Mouse (Mus musculus): Measurements from ENCODE around the gene Ttc30a2. TPM values are rescaled to one million over a fixed set of nuclear protein-coding genes. Genes with fewer than 3 reads are reported as not detected.
"Not testable (repeated sequence)": the region's sequence is repeated elsewhere in the genome, so short reads cannot be mapped to it uniquely, and the experiment has no call there.

Gene Ttc30a2
- polyA plus RNA-seq, 1 experiment: not detected

DNA sequence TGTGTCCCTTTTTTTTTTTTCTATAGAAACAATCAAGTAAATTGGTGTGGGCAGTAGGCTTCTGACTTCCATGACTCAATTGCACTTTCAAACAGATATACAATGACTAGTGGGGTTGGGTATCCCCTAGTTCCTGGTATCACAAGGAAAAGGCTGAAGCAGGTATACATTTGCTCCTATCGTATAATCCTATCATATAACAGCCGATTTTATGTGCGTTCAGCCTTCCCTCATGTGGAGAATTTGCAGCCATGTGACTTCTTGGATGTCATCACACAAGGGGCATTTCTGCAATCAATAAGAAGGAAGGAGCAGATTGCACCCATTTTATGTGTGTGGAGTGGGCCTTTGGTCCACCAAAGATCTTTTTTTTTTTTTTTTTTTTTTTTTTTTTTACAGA, 5.1 kb upstream of the Ttc30a2 start:
- no peak overlapping the region for H3K27ac ChIP-seq (ENCODE audit: insufficient read depth, low read depth, low read length)
- peaks cover 10% of the 10 kb centered on the region for H3K4me1 ChIP-seq (ENCODE audit: control insufficient read depth, insufficient read depth, low read length)
- TF ChIP-seq POLR2A (IDR thresholded peaks at IDR 0.05; ENCODE audit: borderline replicate concordance, low read depth, low read length): no peak
- TF ChIP-seq CTCF (IDR thresholded peaks at IDR 0.05; ENCODE audit: low read depth, low read length): no peak
- H3K4me3 ChIP-seq (ENCODE audit: insufficient read depth, low read length): no peak overlapping the region

DNA sequence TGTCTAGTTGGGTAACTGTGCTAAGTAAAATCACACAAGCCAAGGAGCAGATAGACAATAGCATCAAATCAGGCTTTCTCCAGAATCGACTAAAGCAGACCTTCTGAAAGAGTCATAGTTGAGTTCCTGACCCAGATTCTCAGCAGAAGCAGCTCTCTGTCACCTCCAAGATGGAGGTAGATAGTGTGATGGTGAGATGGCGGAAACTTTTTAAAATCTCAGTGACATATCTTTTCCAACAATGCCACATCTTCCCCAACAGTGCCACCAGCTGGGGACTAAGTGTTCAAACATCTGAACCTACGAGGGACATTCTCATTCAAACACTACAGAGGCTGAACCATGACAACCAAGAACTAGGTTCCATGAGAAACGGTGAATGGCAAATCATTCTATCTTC, 4.7 kb upstream of the Ttc30a2 start:
- peaks cover 8% of the 10 kb centered on the region for H3K4me1 ChIP-seq (ENCODE audit: control insufficient read depth, insufficient read depth, low read length)
- H3K27ac ChIP-seq (ENCODE audit: insufficient read depth, low read depth, low read length): no peak overlapping the region
- no peak overlapping the region for H3K4me3 ChIP-seq (ENCODE audit: insufficient read depth, low read length)
- TF ChIP-seq POLR2A (IDR thresholded peaks at IDR 0.05; ENCODE audit: borderline replicate concordance, low read depth, low read length): no peak
- TF ChIP-seq CTCF (IDR thresholded peaks at IDR 0.05; ENCODE audit: low read depth, low read length): no peak

- Histone ChIP-seq H3K4me3 (ENCODE audit: insufficient read depth, low read length) (peak within 1 kb of the TSS; percentile 67), H3K27ac (ENCODE audit: insufficient read depth, low read depth, low read length) (peak within 1 kb of the TSS; percentile 69)
- H3K4me1 ChIP-seq (ENCODE audit: control insufficient read depth, insufficient read depth, low read length): not testable (repeated sequence)
Measured at GRCm38 (mm10) chr2:75981440-75982081, 3.6 kb upstream of the Ttc30a2 start, which contains the start of gene Ttc30a1. Gene Ttc30a1, minus strand, starts transcription at chr2:75981967.

DNA sequence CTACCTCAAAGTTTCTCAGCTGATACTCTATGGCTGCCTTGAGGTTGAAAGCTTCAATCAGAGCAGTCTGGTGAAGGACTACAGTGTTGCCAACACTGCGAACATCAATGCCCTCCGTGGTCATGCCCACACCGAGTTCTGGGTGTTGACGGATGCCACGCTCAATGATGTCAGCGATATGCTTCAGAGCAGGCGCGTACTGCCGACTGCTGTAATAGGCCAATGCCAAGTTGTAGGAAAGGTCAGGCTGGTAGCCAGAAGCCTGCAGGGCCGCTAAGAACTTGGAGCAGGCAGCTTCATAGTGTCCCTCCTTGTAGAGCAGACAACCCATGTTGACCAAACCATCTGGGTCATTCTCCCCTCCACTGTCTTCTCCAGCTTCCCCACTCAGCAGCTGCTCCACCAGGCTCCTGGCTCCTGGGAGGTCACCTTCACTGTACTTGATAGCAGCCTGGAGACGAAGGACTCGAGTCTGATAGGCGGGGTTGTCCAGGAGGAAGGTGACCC, 3.0 kb upstream of the Ttc30a2 start:
- peak overlapping the region; percentile 67 for H3K4me3 ChIP-seq (ENCODE audit: insufficient read depth, low read length)
- not testable (repeated sequence) for H3K4me1 ChIP-seq (ENCODE audit: control insufficient read depth, insufficient read depth, low read length); H3K27ac ChIP-seq (ENCODE audit: insufficient read depth, low read depth, low read length)

GRCm38 (mm10) chr2:75976070-75976469, 1.9 kb downstream of the Ttc30a2 start:
- not testable (repeated sequence) for H3K4me3 ChIP-seq (ENCODE audit: insufficient read depth, low read length); H3K27ac ChIP-seq (ENCODE audit: insufficient read depth, low read depth, low read length); H3K4me1 ChIP-seq (ENCODE audit: control insufficient read depth, insufficient read depth, low read length)

DNA sequence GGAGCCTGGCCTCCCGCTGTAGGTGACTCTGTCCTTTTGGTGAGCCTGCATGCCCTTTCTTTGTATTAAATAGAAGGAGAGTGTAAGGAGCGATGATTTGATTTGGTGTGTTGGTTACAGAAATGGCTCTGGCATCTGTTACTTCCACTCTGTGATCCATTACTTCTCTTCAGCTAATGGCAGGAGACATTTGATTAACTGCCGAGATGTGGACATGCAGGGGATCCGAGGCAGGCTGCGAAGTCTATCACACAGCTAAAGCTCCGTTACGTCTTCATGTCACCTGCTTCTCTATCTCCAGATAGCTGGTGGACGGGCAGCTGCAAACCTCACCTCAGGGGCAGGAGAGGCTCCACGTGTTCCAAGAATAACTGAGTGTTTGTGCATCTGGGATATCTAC, 3.8 kb downstream of the Ttc30a2 start:
- Histone ChIP-seq H3K27ac (ENCODE audit: insufficient read depth, low read depth, low read length) (no peak overlapping the region), H3K4me1 (ENCODE audit: control insufficient read depth, insufficient read depth, low read length) (peaks cover 6% of the 10 kb centered on the region), H3K4me3 (ENCODE audit: insufficient read depth, low read length) (no peak overlapping the region)
- TF ChIP-seq POLR2A (IDR thresholded peaks at IDR 0.05; ENCODE audit: borderline replicate concordance, low read depth, low read length) (no peak), CTCF (IDR thresholded peaks at IDR 0.05; ENCODE audit: low read depth, low read length) (no peak)

DNA sequence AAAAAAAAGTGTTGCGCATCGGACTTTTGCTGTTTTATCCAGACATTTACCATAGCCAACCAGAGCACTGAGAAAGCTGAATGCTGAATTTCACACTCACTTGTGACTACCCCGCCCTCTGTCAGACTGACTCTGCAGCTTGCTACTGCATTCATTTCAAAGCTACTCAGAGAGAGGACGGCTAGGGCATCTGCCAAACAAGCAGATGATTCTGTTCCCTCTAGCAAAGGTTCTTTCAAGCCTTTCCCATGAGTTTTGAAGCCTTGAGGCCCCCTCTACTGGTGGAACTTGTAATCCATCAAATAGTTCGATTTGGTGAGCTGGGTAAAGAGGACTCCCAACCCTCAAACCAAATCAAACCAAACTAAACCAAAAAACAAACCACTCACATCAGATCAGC, 13.0 kb downstream of the Ttc30a2 start:
- no peak for TF ChIP-seq CTCF (IDR thresholded peaks at IDR 0.05; ENCODE audit: low read depth, low read length)
- no peak for TF ChIP-seq POLR2A (IDR thresholded peaks at IDR 0.05; ENCODE audit: borderline replicate concordance, low read depth, low read length)
- H3K4me3 ChIP-seq (ENCODE audit: insufficient read depth, low read length): peak overlapping the region; percentile 44

DNA sequence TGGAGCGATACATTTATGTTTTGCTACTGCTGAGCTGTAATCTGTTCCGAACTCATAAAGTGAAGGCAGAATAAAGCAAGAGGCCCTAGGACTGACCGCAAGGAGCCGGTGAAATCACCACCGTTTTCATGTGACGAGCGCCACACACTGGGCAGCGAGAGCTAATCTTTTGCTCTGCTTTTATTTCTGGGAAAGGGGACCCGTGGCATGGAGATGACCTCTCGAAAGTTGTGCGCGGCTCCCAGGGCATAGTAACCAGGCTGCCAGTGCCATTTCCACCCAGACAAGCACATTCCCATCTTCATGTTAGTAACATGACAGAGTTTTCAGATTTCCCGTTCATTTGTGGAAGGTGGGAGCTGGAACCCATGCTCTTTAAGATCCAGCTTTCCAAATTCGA, 13.5 kb downstream of the Ttc30a2 start:
- H3K27ac ChIP-seq (ENCODE audit: insufficient read depth, low read depth, low read length): no peak overlapping the region
- peak overlapping the region; percentile 44 for H3K4me3 ChIP-seq (ENCODE audit: insufficient read depth, low read length)
- H3K4me1 ChIP-seq (ENCODE audit: control insufficient read depth, insufficient read depth, low read length): peaks cover 10% of the 10 kb centered on the region
- TF ChIP-seq CTCF (IDR thresholded peaks at IDR 0.05; ENCODE audit: low read depth, low read length): peak; percentile 59; the same call in 1 of the 2 replicates
- no peak for TF ChIP-seq POLR2A (IDR thresholded peaks at IDR 0.05; ENCODE audit: borderline replicate concordance, low read depth, low read length)

More for the DNA sequence above, 13.0 kb downstream of the Ttc30a2 start:
- H3K4me1 ChIP-seq (ENCODE audit: control insufficient read depth, insufficient read depth, low read length): peaks cover 10% of the 10 kb centered on the region
- H3K27ac ChIP-seq (ENCODE audit: insufficient read depth, low read depth, low read length): no peak overlapping the region

- peaks cover 10% of the 10 kb centered on the region for H3K4me1 ChIP-seq (ENCODE audit: control insufficient read depth, insufficient read depth, low read length)
- TF ChIP-seq CTCF (IDR thresholded peaks at IDR 0.05; ENCODE audit: low read depth, low read length): no peak
- TF ChIP-seq POLR2A (IDR thresholded peaks at IDR 0.05; ENCODE audit: borderline replicate concordance, low read depth, low read length): no peak
- peak overlapping the region; percentile 44 for H3K4me3 ChIP-seq (ENCODE audit: insufficient read depth, low read length)
- H3K27ac ChIP-seq (ENCODE audit: insufficient read depth, low read depth, low read length): no peak overlapping the region
Measured at GRCm38 (mm10) chr2:75964051-75964450, 13.9 kb downstream of the Ttc30a2 start.

DNA sequence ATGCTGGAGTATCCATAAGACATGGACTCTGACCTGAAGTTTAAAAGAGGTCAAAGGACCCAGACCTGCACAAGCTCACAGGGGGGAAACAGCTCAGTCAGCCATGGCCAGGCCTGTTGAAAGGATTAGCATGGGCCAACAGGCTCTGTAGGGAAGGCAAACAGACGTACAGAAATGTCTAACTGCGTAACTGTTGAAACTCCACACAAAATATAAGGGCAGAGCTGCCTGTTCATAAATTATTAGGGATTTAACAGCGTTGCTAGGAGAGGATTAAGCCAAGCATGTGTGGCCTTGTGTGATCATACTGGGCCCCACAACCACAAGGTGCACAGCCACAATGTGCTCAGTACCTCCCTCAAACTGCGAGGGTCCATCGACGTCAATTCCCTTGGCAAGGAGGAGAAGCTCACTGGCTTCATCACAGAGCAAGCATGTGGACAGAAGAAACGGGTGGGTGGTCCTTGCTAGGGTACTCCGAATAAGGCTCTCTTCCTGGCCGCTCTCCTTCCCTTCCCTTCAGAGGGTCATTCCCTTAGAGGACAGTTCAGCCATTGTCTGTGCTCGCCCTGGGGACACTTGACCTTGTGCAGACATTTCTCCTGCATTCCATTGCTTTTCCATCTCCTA, 14.6 kb downstream of the Ttc30a2 start:
- Histone ChIP-seq H3K27ac (ENCODE audit: insufficient read depth, low read depth, low read length) (no peak overlapping the region), H3K4me3 (ENCODE audit: insufficient read depth, low read length) (no peak overlapping the region), H3K4me1 (ENCODE audit: control insufficient read depth, insufficient read depth, low read length) (peaks cover 10% of the 10 kb centered on the region)
- no peak for TF ChIP-seq CTCF (IDR thresholded peaks at IDR 0.05; ENCODE audit: low read depth, low read length)
- TF ChIP-seq POLR2A (IDR thresholded peaks at IDR 0.05; ENCODE audit: borderline replicate concordance, low read depth, low read length): no peak

Measured in bone marrow macrophage, adult 2 months (primary cell).